Mouse (Mus musculus) testis, adult 2 months (tissue): ENCODE measurements at regions not wholly inside any gene's neighbourhood (a gene's known extent, or its start where the extent isn't known, plus 50 kb on each side); places are given as distances from the start of the nearest gene placed in this dataset.

Source experiments
- CTCF ChIP-seq: fragments of 200-500 bp; IDR thresholded peaks from 2 replicates; pipeline ENCODE4 v1.5.1; 2012; ENCODE audit warnings: low read depth, mild to moderate bottlenecking, inconsistent platforms, low read length, moderate library complexity; ENCODE audit not compliant: control insufficient read depth, insufficient read depth, insufficient replicate concordance
- POLR2A ChIP-seq: fragments of 200-500 bp; IDR thresholded peaks from 2 replicates; pipeline ENCODE4 v1.6.1; 2012; ENCODE audit warnings: low read depth, mild to moderate bottlenecking, inconsistent platforms, low read length, moderate library complexity; ENCODE audit not compliant: control insufficient read depth

GRCm38 (mm10) chr11:64589026-64589425 lies 152.6 kb upstream of the F930015N05Rik start:
- TF ChIP-seq POLR2A, result no peak
- TF ChIP-seq CTCF, result no peak
